Mouse (Mus musculus): Measurements from ENCODE around the gene Gm10972. TPM values are rescaled to one million over a fixed set of nuclear protein-coding genes. Genes with fewer than 3 reads are reported as not detected.

Gene Gm10972
- polyA plus RNA-seq, 2 experiments = not detected

DNA sequence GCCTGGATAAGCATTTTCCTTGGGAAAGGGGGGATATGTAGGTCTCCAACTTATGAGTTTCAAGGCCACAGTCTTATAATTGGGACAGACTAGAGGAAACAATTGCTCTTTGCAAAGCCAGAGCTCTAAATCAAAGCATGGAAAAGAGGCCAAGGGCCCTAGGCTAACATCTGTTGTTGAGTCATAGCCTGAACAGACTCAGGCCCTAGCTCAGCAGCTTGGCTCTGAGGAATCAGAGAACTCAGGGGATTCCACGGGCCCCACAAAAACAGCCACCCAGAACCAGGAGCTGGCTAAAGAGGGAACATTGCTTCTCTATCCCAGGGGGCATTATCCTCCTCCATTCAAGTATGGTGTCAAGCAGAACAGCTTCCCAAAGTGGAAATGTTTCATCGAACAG lies 32.3 kb upstream of the Gm10972 start:
- 71% methylated on average over 2 of the region's 2 CpGs for WGBS (ENCODE audit: insufficient replicate concordance)
- DNase-seq (ENCODE audit: low read depth in 3 of 3, low spot score in 3 of 3) (no peak), ATAC-seq (ENCODE audit: insufficient read depth) (no peak)
- TF ChIP-seq EP300 (IDR thresholded peaks at IDR 0.05; ENCODE audit: low read depth) (no peak), CTCF (IDR thresholded peaks at IDR 0.05; ENCODE audit: low read depth) (no peak)
- Histone ChIP-seq H3K27ac (no peak overlapping the region), H3K9ac (replicated peaks) (no peak overlapping the region), H3K27me3 (ENCODE audit: control insufficient read depth, insufficient read depth, low read length) (no peaks in the 10 kb centered on the region), H3K4me1 (replicated peaks; ENCODE audit: control insufficient read depth in 2 of 2, insufficient read depth in 2 of 2, low read length in 1 of 2) (no peaks in the 10 kb centered on the region; a peak in 1 of 4 replicates), H3K4me2 (ENCODE audit: low read depth) (no peak overlapping the region), H3K9me3 (ENCODE audit: control insufficient read depth, low read length) (no peaks in the 10 kb centered on the region), H3K4me3 (ENCODE audit: insufficient read depth in 1 of 2, low read depth in 2 of 2, low read length in 2 of 2) (no peak overlapping the region), H3K36me3 (replicated peaks; ENCODE audit: control insufficient read depth, insufficient read depth, low read depth) (no peaks in the 10 kb centered on the region)

DNA sequence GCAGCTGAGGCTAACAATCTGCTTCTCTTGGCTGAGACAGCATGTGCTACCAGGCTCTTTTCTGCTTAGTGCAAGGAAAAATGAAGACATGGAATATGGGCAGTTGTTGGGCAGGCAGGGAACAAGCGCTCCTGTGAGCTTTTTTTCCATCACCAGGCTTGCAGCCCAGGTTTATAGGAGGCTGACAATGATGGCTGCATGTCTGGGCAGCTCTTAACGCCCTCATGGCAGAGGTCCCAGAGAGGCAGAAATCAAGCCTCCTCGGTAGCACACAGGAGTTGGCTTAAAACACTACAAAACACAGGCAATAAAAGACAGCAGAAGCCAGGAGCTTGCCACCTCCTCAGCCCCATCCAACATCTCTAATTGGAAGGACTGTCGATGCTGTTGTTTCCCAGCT lies 31.6 kb upstream of the Gm10972 start:
- WGBS (ENCODE audit: insufficient replicate concordance) = 51% methylated on average over 4 of the region's 4 CpGs
- H3K4me2 ChIP-seq (ENCODE audit: low read depth) = no peak overlapping the region
- H3K27me3 ChIP-seq (ENCODE audit: control insufficient read depth, insufficient read depth, low read length) = no peaks in the 10 kb centered on the region
- TF ChIP-seq EP300 (IDR thresholded peaks at IDR 0.05; ENCODE audit: low read depth) = no peak
- no peak for TF ChIP-seq CTCF (IDR thresholded peaks at IDR 0.05; ENCODE audit: low read depth)
- H3K9me3 ChIP-seq (ENCODE audit: control insufficient read depth, low read length) = no peaks in the 10 kb centered on the region
- no peak overlapping the region for H3K9ac ChIP-seq (replicated peaks)
- H3K36me3 ChIP-seq (replicated peaks; ENCODE audit: control insufficient read depth, insufficient read depth, low read depth) = no peaks in the 10 kb centered on the region
- DNase-seq (ENCODE audit: low read depth in 3 of 3, low spot score in 3 of 3) = no peak
- H3K27ac ChIP-seq = no peak overlapping the region
- no peak overlapping the region for H3K4me3 ChIP-seq (ENCODE audit: insufficient read depth in 1 of 2, low read depth in 2 of 2, low read length in 2 of 2)
- ATAC-seq (ENCODE audit: insufficient read depth) = no peak
- H3K4me1 ChIP-seq (replicated peaks; ENCODE audit: control insufficient read depth in 2 of 2, insufficient read depth in 2 of 2, low read length in 1 of 2) = no peaks in the 10 kb centered on the region; a peak in 1 of 4 replicates

DNA sequence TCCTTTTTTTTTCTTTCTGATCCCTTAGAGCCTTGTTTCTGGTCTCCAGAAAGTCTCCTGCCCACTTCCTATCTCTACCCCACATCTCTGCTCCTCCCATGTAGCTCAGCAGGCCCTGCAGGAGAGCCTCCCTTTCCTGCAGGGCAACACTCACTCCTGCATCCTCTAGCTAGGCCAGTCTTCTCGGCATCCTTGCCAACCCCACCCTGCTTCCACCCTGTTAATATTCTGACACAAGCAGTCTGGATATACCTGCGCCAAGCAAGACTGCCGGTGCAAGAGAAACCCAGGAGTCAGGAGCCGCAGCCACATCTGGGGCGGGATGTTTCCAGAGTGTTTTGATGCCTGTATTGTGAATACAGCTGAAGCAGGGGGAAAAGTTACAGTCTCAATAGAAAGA lies 31.1 kb upstream of the Gm10972 start:
- Histone ChIP-seq H3K27ac (no peak overlapping the region), H3K4me2 (ENCODE audit: low read depth) (no peak overlapping the region), H3K9me3 (ENCODE audit: control insufficient read depth, low read length) (no peaks in the 10 kb centered on the region), H3K4me3 (ENCODE audit: insufficient read depth in 1 of 2, low read depth in 2 of 2, low read length in 2 of 2) (no peak overlapping the region), H3K36me3 (replicated peaks; ENCODE audit: control insufficient read depth, insufficient read depth, low read depth) (no peaks in the 10 kb centered on the region), H3K4me1 (replicated peaks; ENCODE audit: control insufficient read depth in 2 of 2, insufficient read depth in 2 of 2, low read length in 1 of 2) (no peaks in the 10 kb centered on the region; a peak in 1 of 4 replicates), H3K9ac (replicated peaks) (no peak overlapping the region), H3K27me3 (ENCODE audit: control insufficient read depth, insufficient read depth, low read length) (no peaks in the 10 kb centered on the region)
- TF ChIP-seq EP300 (IDR thresholded peaks at IDR 0.05; ENCODE audit: low read depth) (no peak), CTCF (IDR thresholded peaks at IDR 0.05; ENCODE audit: low read depth) (no peak)
- DNase-seq (ENCODE audit: low read depth in 3 of 3, low spot score in 3 of 3) = no peak
- 63% methylated on average over 5 of the region's 5 CpGs for WGBS (ENCODE audit: insufficient replicate concordance)
- ATAC-seq (ENCODE audit: insufficient read depth) = no peak

DNA sequence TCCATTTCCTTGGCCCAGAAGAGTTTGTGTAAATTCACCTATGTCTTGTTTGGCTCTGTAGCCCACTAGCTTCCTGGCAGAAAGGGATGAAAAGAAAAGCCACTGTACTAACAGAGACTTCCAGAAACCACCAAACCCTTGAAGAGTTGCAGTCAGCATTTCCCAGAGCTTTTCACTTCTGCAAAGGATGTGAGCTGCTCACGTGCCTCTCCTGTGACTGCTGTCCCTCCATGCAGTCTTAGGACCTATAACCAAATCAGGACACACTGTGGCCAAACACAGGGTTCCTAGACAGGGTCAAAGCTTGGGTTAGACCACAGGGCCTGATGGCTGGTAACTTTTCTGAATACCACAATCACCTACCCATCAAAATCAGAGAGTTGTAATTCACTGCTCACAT lies 30.6 kb upstream of the Gm10972 start:
- H3K4me2 ChIP-seq (ENCODE audit: low read depth) = no peak overlapping the region
- no peak overlapping the region for H3K4me3 ChIP-seq (ENCODE audit: insufficient read depth in 1 of 2, low read depth in 2 of 2, low read length in 2 of 2)
- no peak overlapping the region for H3K9ac ChIP-seq (replicated peaks)
- DNase-seq (ENCODE audit: low read depth in 3 of 3, low spot score in 3 of 3) = no peak
- H3K27me3 ChIP-seq (ENCODE audit: control insufficient read depth, insufficient read depth, low read length) = no peaks in the 10 kb centered on the region
- no peaks in the 10 kb centered on the region for H3K9me3 ChIP-seq (ENCODE audit: control insufficient read depth, low read length)
- WGBS (ENCODE audit: insufficient replicate concordance) = 63% methylated on average over 1 of the region's 1 CpGs
- H3K36me3 ChIP-seq (replicated peaks; ENCODE audit: control insufficient read depth, insufficient read depth, low read depth) = no peaks in the 10 kb centered on the region
- no peak for ATAC-seq (ENCODE audit: insufficient read depth)
- H3K4me1 ChIP-seq (replicated peaks; ENCODE audit: control insufficient read depth in 2 of 2, insufficient read depth in 2 of 2, low read length in 1 of 2) = no peaks in the 10 kb centered on the region; a peak in 1 of 4 replicates
- no peak for TF ChIP-seq CTCF (IDR thresholded peaks at IDR 0.05; ENCODE audit: low read depth)
- TF ChIP-seq EP300 (IDR thresholded peaks at IDR 0.05; ENCODE audit: low read depth) = no peak
- no peak overlapping the region for H3K27ac ChIP-seq

DNA sequence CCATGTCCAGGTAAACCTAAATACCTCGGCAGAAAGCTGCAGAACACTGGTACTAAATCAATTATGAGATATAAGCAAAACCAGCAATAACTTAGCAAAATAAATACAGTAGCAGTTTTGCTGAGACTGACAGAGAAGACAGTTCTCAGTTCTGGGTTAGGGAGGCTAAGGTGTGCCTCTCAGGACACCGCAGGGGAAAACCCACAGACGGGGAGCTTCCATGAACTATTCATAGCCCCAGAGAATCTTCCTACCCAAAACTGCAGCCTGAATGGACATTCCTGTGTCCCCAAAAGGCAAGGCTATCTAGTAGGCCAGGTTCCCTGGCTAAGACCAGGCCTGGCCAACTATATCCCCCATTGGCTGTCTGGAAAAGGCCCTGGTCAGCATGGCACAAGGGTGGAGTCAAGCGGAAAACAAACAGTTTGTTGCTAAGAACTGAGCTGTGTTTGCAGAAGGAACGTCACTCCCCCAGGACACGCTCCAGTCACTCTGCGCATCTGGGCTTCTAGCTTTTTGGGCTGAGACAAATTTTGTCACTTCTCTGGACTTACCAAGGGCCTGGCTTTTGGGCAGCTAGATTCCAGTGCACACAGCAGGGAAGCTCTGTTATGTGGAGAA lies 29.5 kb upstream of the Gm10972 start:
- Histone ChIP-seq H3K27ac (no peak overlapping the region), H3K4me2 (ENCODE audit: low read depth) (no peak overlapping the region), H3K4me1 (replicated peaks; ENCODE audit: control insufficient read depth in 2 of 2, insufficient read depth in 2 of 2, low read length in 1 of 2) (no peaks in the 10 kb centered on the region; a peak in 2 of 4 replicates), H3K9ac (replicated peaks) (no peak overlapping the region), H3K27me3 (ENCODE audit: control insufficient read depth, insufficient read depth, low read length) (no peaks in the 10 kb centered on the region), H3K36me3 (replicated peaks; ENCODE audit: control insufficient read depth, insufficient read depth, low read depth) (no peaks in the 10 kb centered on the region), H3K4me3 (ENCODE audit: insufficient read depth in 1 of 2, low read depth in 2 of 2, low read length in 2 of 2) (no peak overlapping the region), H3K9me3 (ENCODE audit: control insufficient read depth, low read length) (no peaks in the 10 kb centered on the region)
- DNase-seq (ENCODE audit: low read depth in 3 of 3, low spot score in 3 of 3) = no peak
- ATAC-seq (ENCODE audit: insufficient read depth) = no peak
- TF ChIP-seq CTCF (IDR thresholded peaks at IDR 0.05; ENCODE audit: low read depth) (no peak), EP300 (IDR thresholded peaks at IDR 0.05; ENCODE audit: low read depth) (no peak)
- 72% methylated on average over 7 of the region's 7 CpGs for WGBS (ENCODE audit: insufficient replicate concordance)

Data from liver, embryonic 14.5 days (tissue).